Mouse (Mus musculus) stomach, postnatal 0 days (tissue): ENCODE measurements around the gene Slc44a1. TPM values are rescaled to one million over a fixed set of nuclear protein-coding genes. Genes with fewer than 3 reads are reported as not detected.

Experiments
- ATAC-seq: fragments of 200-750 bp; cut with Nextera tagmentation; 2 replicates; pipeline ENCODE4 v1.8.0; 2017; ENCODE audit not compliant: low FRiP score, low TSS enrichment
- DNase-seq: peaks from one replicate; pipeline ENCODE4 v3.0.0-alpha.2; 2016; ENCODE audit warnings: low spot score
- H3K27ac ChIP-seq: fragments of 300-500 bp; sonication (generic); replicated peaks from 2 replicates; pipeline ENCODE4 v1.5.1; 2014; ENCODE audit warnings: mild to moderate bottlenecking, control low read depth
- H3K27me3 ChIP-seq: fragments of 300-500 bp; sonication (generic); 2 replicates; pipeline ENCODE4 v1.6.1; 2014; ENCODE audit warnings: low read length; ENCODE audit not compliant: control insufficient read depth, insufficient read depth
- H3K36me3 ChIP-seq: fragments of 300-500 bp; sonication (generic); 2 replicates; pipeline ENCODE4 v1.6.1; 2014; ENCODE audit warnings: low read length, mixed read lengths; ENCODE audit not compliant: control insufficient read depth, insufficient read depth
- H3K4me1 ChIP-seq: fragments of 300-500 bp; sonication (generic); replicated peaks from 2 replicates; pipeline ENCODE4 v1.6.1; 2014; ENCODE audit warnings: antibody characterized with exemption; ENCODE audit not compliant: control insufficient read depth, insufficient read depth
- H3K4me2 ChIP-seq: fragments of 300-500 bp; sonication (generic); replicated peaks from 2 replicates; pipeline ENCODE4 v1.6.1; 2014; ENCODE audit warnings: low read depth, mild to moderate bottlenecking, control low read depth, moderate library complexity
- H3K4me3 ChIP-seq: fragments of 300-500 bp; sonication (generic); 2 replicates; pipeline ENCODE4 v1.5.1; 2014; ENCODE audit warnings: low read depth, low read length, control low read depth
- H3K9ac ChIP-seq: fragments of 300-500 bp; sonication (generic); 2 replicates; pipeline ENCODE4 v1.6.1; 2014; ENCODE audit warnings: mild to moderate bottlenecking, low read length, control low read depth, mixed read lengths
- H3K9me3 ChIP-seq: fragments of 300-500 bp; sonication (generic); 2 replicates; pipeline ENCODE4 v1.6.1; 2016; ENCODE audit warnings: low read length; ENCODE audit not compliant: control insufficient read depth
- CTCF ChIP-seq: IDR thresholded peaks from 2 replicates; pipeline ENCODE4 v1.5.1; 2016; ENCODE audit warnings: antibody characterized with exemption, low read depth, mild to moderate bottlenecking, moderate library complexity
- EP300 ChIP-seq: optimal IDR thresholded peaks from 2 replicates; pipeline ENCODE3; 2016; ENCODE audit warnings: antibody characterized with exemption
- WGBS: fragments of 180-500 bp; shearing (Covaris S2); extraction: QIAGEN DNeasy Blood & Tissue Kit; methylation state at CpG from one replicate; pipeline ENCODE4 v1.1.7; 2014; 5-methylcytosine and 5-hydroxymethylcytosine counted together
- polyA plus RNA-seq: library from polyadenylated mRNA; unstranded; fragments of >200 nt; fragmentation: Nextera tagmentation; extraction: Ambion mirVana; gene quantifications from 2 replicates; pipeline ENCODE4 v1.2.1, GENCODE M21; 2015

The Slc44a1 gene
- polyA plus RNA-seq, 1 experiment from 2014 or later, result 31.9 TPM

GRCm38 (mm10) chr4:53399428-53399827 lies 40.8 kb upstream of the Slc44a1 start:
- WGBS, result 83% methylated on average over 1 of the region's 1 CpGs
- peaks cover 10% of the 10 kb centered on the region; the same call in 1 of the 2 replicates for H3K4me1 ChIP-seq
- no peak overlapping the region for H3K9ac ChIP-seq
- no peak overlapping the region for H3K27ac ChIP-seq
- no peaks in the 10 kb centered on the region for H3K27me3 ChIP-seq
- TF ChIP-seq EP300 (no peak), CTCF (no peak)
- DNase-seq (no peak), ATAC-seq (no peak)
- no peaks in the 10 kb centered on the region for H3K9me3 ChIP-seq
- no peaks in the 10 kb centered on the region for H3K36me3 ChIP-seq
- no peak overlapping the region for H3K4me3 ChIP-seq
- no peak overlapping the region for H3K4me2 ChIP-seq

GRCm38 (mm10) chr4:53403386-53403785 lies 36.8 kb upstream of the Slc44a1 start:
- H3K36me3 ChIP-seq, result no peaks in the 10 kb centered on the region
- no peaks in the 10 kb centered on the region for H3K27me3 ChIP-seq
- TF ChIP-seq EP300 (no peak), CTCF (no peak)
- H3K4me1 ChIP-seq, result no peaks in the 10 kb centered on the region
- no peak overlapping the region for H3K4me3 ChIP-seq
- no peak overlapping the region for H3K9ac ChIP-seq
- H3K4me2 ChIP-seq, result no peak overlapping the region
- no peaks in the 10 kb centered on the region for H3K9me3 ChIP-seq
- no peak for ATAC-seq
- H3K27ac ChIP-seq, result no peak overlapping the region
- DNase-seq, result no peak
- 70% methylated on average over 12 of the region's 12 CpGs for WGBS

DNA sequence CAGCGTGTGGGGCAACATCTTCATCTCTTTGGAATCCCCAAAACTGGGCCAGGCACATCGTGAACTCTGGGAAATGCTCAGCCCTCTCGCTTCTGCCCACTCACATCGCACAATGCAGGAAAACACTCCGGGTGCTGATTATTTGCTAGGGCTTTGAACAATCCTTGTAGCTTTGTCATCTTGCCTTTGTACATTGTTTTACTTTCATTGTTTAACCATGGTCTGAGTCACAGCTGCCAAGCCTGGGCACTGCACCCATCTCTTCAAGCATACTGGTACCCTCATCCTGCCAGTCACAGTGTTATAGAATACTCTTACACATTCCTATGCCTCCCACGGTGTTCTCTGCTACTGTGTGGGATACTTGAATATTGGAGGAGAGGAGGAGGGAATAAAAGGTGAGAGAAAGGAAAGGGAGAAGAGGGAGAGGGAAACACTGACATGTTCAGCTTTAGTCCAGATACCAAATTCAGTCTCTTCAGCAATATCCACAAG lies 35.7 kb upstream of the Slc44a1 start:
- Histone ChIP-seq H3K9ac (no peak overlapping the region), H3K4me2 (no peak overlapping the region), H3K4me1 (no peaks in the 10 kb centered on the region), H3K9me3 (no peaks in the 10 kb centered on the region), H3K36me3 (no peaks in the 10 kb centered on the region), H3K4me3 (no peak overlapping the region), H3K27ac (no peak overlapping the region), H3K27me3 (no peaks in the 10 kb centered on the region)
- no peak for TF ChIP-seq EP300
- TF ChIP-seq CTCF, result no peak
- DNase-seq, result no peak
- 74% methylated on average over 6 of the region's 6 CpGs for WGBS
- ATAC-seq, result no peak

DNA sequence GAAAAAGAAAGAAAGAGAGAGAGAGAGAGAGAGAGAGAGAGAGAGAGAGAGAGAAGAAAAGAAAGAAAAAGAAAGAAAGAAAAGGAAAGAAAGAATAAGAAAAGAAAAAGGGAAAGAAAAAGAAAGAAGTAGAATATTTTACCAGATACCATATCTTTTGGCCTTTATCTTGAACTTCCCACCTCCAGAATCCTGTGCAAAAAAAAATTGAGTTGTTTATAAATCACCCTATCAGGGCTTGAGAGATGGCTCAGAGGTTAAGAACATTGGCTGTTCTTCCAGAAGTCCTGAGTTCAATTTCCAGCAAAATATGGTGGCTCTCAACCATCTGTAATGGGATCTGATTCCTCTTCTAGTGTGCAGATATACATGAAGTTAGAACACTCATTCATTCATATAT lies 33.3 kb upstream of the Slc44a1 start:
- ATAC-seq (no peak), DNase-seq (no peak)
- H3K36me3 ChIP-seq, result no peaks in the 10 kb centered on the region
- H3K4me3 ChIP-seq, result no peak overlapping the region
- TF ChIP-seq CTCF (no peak), EP300 (no peak)
- H3K27me3 ChIP-seq, result no peaks in the 10 kb centered on the region
- H3K27ac ChIP-seq, result no peak overlapping the region
- H3K4me1 ChIP-seq, result no peaks in the 10 kb centered on the region
- no peak overlapping the region for H3K9ac ChIP-seq
- no peaks in the 10 kb centered on the region for H3K9me3 ChIP-seq
- no peak overlapping the region for H3K4me2 ChIP-seq

GRCm38 (mm10) chr4:53408821-53409220 lies 31.4 kb upstream of the Slc44a1 start:
- no peaks in the 10 kb centered on the region for H3K27me3 ChIP-seq
- ATAC-seq (no peak), DNase-seq (no peak)
- TF ChIP-seq CTCF (no peak), EP300 (no peak)
- no peaks in the 10 kb centered on the region for H3K9me3 ChIP-seq
- H3K4me1 ChIP-seq, result no peaks in the 10 kb centered on the region
- no peak overlapping the region for H3K4me2 ChIP-seq
- no peaks in the 10 kb centered on the region for H3K36me3 ChIP-seq
- H3K27ac ChIP-seq, result no peak overlapping the region
- no peak overlapping the region for H3K4me3 ChIP-seq
- 69% methylated on average over 8 of the region's 8 CpGs for whole genome bisulfite sequencing
- H3K9ac ChIP-seq, result no peak overlapping the region

GRCm38 (mm10) chr4:53409526-53410085 lies 30.6 kb upstream of the Slc44a1 start:
- no peak for TF ChIP-seq CTCF
- TF ChIP-seq EP300, result no peak
- ATAC-seq, result no peak

More at GRCm38 (mm10) chr4:53409526-53410085, 30.6 kb upstream of the Slc44a1 start:
- Histone ChIP-seq H3K4me3 (no peak overlapping the region), H3K9me3 (no peaks in the 10 kb centered on the region), H3K4me2 (no peak overlapping the region), H3K9ac (no peak overlapping the region), H3K4me1 (no peaks in the 10 kb centered on the region), H3K27ac (no peak overlapping the region), H3K36me3 (no peaks in the 10 kb centered on the region), H3K27me3 (no peaks in the 10 kb centered on the region)
- DNase-seq, result no peak
- 15% methylated on average over 5 of the region's 5 CpGs for WGBS
